Mouse (Mus musculus) right cerebral cortex, adult 2 months (tissue): ENCODE results near the gene Txndc9.
"Not testable (repeated sequence)": the region's sequence is repeated elsewhere in the genome, so short reads cannot be mapped to it uniquely, and the experiment has no call there.

Source experiments
- DNase-seq, 2 experiments: peaks; one replicate each; pipeline ENCODE4 v3.0.0; 2021 to 2022; ENCODE audit warnings: low spot score in 2 of 2

Txndc9 gene

DNA sequence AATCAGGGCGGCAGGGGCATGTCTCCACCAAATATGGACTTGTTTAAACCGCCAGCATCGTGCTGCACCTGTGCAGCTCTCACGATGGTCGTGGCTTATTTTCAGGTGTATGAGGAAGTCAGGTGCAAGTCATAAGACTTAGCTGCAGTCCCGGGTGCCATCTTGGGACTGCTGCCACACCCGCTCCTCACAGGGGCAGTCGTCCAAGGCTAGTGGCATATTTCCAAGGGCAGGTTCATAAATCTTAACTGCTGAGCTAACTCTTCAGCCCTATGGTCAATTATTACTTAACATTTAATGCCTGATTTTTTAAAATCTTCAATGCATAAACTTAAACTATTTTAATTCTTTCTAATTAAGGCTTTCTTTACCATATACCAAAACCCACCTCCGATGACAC, 21.0 kb downstream of the Txndc9 start:
- DNase-seq: not testable (repeated sequence)

DNA sequence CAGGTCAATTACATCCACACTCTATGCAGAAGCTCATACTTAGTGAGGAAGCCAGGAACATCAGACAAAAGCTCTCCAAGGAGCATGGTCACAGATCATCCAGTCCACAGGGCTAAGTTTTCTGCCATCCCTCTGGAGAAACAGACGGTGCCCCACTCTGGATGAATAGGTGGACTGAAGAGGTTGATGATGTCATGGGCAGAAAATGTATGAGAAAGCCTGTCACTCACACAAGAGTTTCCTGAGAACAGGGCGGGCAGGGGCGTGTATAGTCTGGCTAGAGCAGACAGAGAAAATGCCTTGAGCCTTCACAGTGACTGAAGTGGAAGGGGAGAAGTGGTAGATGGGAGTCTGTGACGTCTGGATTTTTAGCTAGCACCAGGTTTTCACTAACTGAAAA, 26.2 kb downstream of the Txndc9 start:
- no peak for DNase-seq

DNA sequence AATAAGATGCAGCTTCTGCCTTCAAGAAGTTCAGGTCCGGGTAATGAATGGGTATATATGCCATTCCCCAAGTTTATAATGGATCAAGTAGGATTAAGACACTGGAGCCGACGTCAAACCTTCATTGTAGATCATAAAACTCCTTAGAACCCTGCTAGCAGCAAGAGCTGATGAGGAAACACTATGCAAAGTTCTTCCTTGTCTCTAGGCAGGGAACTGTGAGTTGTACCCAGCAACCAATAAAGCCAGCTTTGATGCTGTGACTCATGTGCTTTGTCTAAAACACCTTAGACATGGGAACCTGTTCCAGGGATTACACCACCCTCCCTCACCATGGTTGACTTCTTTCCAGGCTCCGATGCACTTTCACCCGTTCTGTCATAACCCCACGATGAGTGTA, 28.9 kb downstream of the Txndc9 start:
- no peak for DNase-seq

DNA sequence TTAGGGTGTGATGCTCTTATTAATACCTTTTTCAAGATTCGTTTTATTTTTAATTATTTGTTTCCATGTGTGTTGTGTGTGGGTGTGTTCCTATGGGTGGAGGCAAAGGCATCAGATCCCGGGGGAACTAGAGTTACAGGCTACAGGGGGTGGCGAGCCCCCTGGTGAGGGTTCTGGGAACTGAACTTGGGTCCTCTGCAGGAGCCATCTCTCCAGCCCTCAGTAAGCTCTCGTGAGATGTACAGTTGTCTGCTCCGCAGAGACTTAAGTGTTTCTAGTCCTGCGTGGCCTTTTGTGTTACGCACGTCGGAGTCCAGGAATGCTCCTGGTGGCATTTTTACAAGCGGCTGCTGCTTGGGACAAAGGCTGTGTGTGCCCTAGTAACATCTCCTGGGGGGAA, 32.1 kb downstream of the Txndc9 start:
- no peak for DNase-seq

DNA sequence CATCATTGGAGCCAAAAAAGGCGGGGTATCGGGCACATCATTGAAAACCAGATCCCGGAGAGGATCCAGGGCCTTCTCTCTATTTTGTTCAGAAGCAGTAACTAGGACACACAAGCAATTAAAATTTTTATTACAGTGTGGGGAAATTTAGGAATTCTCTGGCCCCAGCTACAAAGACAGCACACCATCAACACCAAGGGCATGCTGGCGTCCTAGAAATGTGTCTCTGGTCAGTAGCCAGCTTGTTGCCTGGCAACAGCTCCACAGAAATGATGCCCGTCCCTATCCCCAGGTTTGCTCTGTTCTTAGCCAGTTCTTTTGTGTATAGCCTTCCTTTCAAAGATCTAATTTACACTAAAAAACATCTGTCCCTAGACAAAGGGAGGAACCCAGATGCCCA, 38.2 kb downstream of the Txndc9 start:
- DNase-seq: peak; percentile 20 to 42

DNA sequence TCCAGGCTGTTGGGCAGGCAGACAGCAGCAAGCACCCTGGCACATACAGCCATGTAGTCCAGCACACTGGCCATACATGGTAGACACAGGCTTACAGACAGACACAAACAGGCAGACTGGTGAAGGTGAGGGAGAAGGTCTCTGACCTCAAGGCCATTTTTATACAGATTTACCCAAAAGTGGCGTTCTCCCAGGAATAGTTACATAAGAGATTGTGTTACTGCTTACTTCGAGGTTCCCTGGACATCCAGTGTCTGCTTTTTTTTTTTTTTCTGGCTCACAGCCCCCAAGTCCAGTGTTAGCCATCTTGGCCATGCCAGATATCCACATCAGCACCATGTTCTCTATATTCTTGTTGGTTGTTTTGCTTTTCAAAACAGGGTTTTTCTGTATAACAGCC, 39.2 kb downstream of the Txndc9 start:
- no peak for DNase-seq

DNA sequence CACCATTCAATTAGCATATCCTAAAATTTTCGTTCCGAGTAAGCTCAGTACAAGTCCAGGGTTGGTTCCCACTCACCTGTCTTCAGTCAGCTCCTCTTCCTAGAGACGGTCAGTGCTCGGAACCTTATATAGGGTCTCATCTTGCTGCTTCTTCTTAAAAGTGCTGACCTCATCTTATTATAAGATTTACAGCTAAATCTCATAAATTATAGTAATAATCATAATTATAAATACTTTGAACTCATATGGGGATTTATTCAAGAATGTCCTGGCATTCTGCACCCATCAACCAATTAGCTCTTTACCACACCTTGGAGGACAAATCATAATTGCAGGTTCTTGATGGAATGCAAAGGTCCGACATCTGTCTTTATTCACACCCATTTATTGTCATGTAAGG, 40.0 kb downstream of the Txndc9 start, which contains the start of gene Lyg1:
Lyg1 (minus strand) TSS at position 101 of the 400 bp plus-strand sequence.
- no peak for DNase-seq

DNA sequence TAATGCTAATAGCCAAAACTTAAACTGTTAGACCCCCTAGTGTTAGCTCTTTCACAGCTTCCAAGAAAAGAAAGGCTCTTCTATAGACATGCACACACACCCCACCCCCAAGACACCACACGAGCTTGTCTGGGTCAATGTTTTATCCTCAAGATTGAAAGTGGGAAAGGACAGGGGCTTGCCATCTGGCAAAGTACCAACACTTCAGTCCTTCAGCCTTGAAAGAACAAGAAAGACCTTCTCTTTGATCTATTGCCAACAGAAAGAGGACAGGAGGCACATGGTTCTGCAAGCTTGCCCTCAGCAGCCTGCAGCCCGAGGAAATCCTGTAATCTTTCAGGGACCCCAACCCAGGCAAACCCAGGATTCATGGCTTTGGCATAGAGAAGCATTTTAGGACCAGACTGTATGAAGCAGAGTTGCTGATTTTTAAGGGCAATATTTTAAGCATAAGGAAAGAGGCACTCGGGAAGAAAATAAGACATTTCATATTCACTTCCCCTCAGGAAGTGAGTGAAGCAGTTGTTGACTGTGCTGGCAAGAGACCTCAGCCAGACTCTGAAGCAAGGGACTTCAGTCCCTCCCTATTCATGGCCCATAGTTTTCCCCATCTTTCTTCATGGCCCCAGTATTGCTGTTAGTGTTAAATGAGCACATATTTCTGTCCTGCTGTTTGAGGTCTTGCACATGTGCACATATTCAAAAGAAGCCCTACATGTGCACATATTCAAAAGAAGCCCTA, 40.8 kb downstream of the Txndc9 start:
- no peak for DNase-seq

DNA sequence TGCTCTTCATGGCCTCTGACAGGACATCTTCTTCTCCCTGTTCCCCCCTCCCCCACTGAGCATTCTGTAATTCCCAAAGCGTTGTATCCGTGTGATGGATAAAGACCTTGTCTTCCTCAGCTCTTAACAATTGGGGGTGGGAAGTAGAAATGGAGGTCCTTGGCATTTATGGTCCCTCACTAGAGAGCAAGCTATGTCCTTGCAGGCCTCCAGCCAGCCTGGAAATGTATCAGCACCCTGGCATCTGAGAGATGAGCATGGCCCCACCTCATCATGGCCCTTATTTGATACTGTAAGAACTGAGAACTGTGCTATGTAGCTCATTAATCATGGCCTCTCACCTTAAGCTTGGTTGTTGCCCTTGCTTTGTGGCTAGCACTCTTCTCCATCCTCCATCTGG, 42.4 kb downstream of the Txndc9 start:
- DNase-seq: no peak

DNA sequence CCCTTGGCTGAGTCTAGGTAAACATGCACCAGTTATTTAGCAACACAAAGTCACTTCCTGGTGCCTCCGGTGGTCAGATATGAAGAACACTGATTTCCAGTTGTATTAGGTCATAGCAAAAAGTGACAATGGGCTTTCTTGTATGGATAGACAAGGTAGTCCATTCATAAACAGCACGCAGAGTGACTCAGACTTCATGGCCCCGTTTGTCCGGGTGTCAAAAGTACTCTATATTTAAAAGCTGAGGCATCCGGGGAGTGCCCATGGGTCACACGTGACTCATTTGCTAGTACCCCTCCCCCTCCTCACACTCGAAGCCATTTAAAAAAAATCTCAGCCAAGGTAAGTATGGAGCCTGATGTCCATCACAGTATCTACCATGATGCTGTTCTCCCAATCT, 42.9 kb downstream of the Txndc9 start:
- DNase-seq: no peak

DNA sequence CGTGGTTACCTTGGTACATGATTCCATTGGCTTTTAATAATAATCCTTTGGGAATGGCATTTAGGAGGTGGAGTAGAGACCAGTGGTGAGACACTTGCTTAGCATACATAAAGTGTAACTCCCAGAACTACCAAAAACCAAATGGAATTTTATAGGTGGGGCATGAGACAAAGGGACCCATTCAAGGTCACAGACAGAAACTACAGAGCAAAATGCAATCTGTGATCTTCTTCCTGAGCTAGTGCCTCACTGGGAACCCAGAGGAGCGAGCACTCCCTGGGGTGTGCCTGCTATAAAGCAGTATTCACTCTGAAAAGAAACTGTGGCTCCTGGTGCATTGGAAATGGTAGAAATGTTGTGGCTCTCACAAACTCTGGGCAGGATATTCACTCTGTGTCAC, 48.8 kb downstream of the Txndc9 start:
- DNase-seq: no peak
